Mouse (Mus musculus) CH12.LX (cell line): ENCODE data around the gene Chd4.

ENCODE experiments used
- CHD1 ChIP-seq: IDR thresholded peaks from 2 replicates; pipeline ENCODE4 v1.6.1; 2012; ENCODE audit warnings: low read depth, low read length, improper control_type of control experiment, inconsistent platforms
- CHD2 ChIP-seq: IDR thresholded peaks from 2 replicates; pipeline ENCODE4 v1.6.1; 2011; ENCODE audit warnings: low read length, improper control_type of control experiment
- CTCF ChIP-seq, 2 experiments: IDR thresholded peaks in 1 of 2; conservative IDR thresholded peaks in 1 of 2; 2 replicates each; pipeline ENCODE4 v1.5.1; 2011 to 2012; ENCODE audit warnings: low read depth in 2 of 2, low read length in 2 of 2, improper control_type of control experiment in 1 of 2, inconsistent platforms in 1 of 2, mild to moderate bottlenecking in 1 of 2, moderate library complexity in 1 of 2
- EP300 ChIP-seq: IDR thresholded peaks from 2 replicates; pipeline ENCODE4 v1.6.1; 2011; ENCODE audit warnings: low read length, improper control_type of control experiment
- GABPA ChIP-seq: IDR thresholded peaks from 2 replicates; pipeline ENCODE4 v1.6.1; 2012; ENCODE audit warnings: low read depth, low read length, improper control_type of control experiment, inconsistent platforms; ENCODE audit not compliant: insufficient replicate concordance
- JUND ChIP-seq: conservative IDR thresholded peaks from 2 replicates; pipeline ENCODE4 v1.6.1; 2011; ENCODE audit warnings: low read depth, low read length, improper control_type of control experiment
- NELFE ChIP-seq: IDR thresholded peaks from 2 replicates; pipeline ENCODE4 v1.6.1; 2011; ENCODE audit warnings: low read depth, low read length, improper control_type of control experiment
- POLR2A ChIP-seq: IDR thresholded peaks from 2 replicates; pipeline ENCODE4 v1.6.1; 2011; ENCODE audit warnings: low read depth, mild to moderate bottlenecking, improper control_type of control experiment, low read length
- TCF12 ChIP-seq: IDR thresholded peaks from 2 replicates; pipeline ENCODE4 v1.6.1; 2014; ENCODE audit warnings: low read depth, mild to moderate bottlenecking, inconsistent platforms, low read length, improper control_type of control experiment
- UBTF ChIP-seq: IDR thresholded peaks from 2 replicates; pipeline ENCODE4 v1.6.1; 2012; ENCODE audit warnings: low read depth, mild to moderate bottlenecking, inconsistent platforms, low read length, improper control_type of control experiment, moderate library complexity

GRCm38 (mm10) chr6:125154550-125154949, 58.8 kb downstream of the Chd4 start:
- no peak for TF ChIP-seq CHD2
- no peak for TF ChIP-seq GABPA
- TF ChIP-seq POLR2A = no peak
- TF ChIP-seq CTCF (conservative IDR thresholded peaks at IDR 0.05 in 1 of 2, IDR thresholded peaks at IDR 0.05 in 1 of 2; ENCODE audit: low read depth in 2 of 2, low read length in 2 of 2) = peak in 1 of 2 experiments; percentile 54; a peak in 2 of 4 replicates
- no peak for TF ChIP-seq EP300
- TF ChIP-seq NELFE = no peak
- no peak for TF ChIP-seq CHD1
- TF ChIP-seq JUND = no peak
- no peak for TF ChIP-seq TCF12
- no peak for TF ChIP-seq UBTF
